Mouse (Mus musculus): ENCODE data around the gene Brsk2. TPM values are rescaled to one million over a fixed set of nuclear protein-coding genes. Genes with fewer than 3 reads are reported as not detected.

The Brsk2 gene
- polyA plus RNA-seq, 1 experiment from 2014 or later = 0.21 TPM

DNA sequence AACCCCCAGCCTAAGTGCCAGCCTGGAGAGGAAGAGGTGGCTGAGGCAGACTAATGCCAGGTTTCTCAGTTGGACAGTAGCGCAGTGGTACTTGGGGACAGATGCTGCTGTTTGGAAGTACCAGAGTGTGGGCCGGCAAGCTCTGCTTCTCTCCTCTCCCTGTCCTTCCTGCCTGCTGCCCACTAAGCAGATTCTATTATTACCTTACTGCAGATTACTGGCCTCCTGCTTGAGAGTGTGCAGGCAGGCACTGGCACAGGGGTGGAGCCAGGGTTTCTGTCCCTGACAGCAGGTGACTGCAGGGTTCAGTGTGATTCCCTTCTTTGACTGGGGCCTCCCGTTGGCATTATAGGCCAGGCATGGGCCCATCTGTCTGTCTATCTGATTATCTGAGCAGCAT is 11.9 kb downstream of the Brsk2 start:
- no peaks in the 10 kb centered on the region for H3K9me3 ChIP-seq (replicated peaks; ENCODE audit: control insufficient read depth, low read length)
- no peak overlapping the region for H3K27ac ChIP-seq (ENCODE audit: low read length)
- H3K27me3 ChIP-seq (ENCODE audit: control insufficient read depth, insufficient read depth, low read depth, low read length) = no peaks in the 10 kb centered on the region
- no peaks in the 10 kb centered on the region for H3K4me1 ChIP-seq (ENCODE audit: control insufficient read depth, low read depth, low read length)
- H3K36me3 ChIP-seq (ENCODE audit: control insufficient read depth, insufficient read depth) = no peaks in the 10 kb centered on the region
- no peak overlapping the region for H3K4me3 ChIP-seq (ENCODE audit: low read depth, low read length)
- 70% methylated on average over 3 of the region's 3 CpGs for WGBS (ENCODE audit: insufficient replicate concordance)
- no peak for ATAC-seq (ENCODE audit: low read depth)
- no peak overlapping the region for H3K9ac ChIP-seq (ENCODE audit: low read depth, low read length)
- no peak overlapping the region for H3K4me2 ChIP-seq (ENCODE audit: low read depth, low read length)

DNA sequence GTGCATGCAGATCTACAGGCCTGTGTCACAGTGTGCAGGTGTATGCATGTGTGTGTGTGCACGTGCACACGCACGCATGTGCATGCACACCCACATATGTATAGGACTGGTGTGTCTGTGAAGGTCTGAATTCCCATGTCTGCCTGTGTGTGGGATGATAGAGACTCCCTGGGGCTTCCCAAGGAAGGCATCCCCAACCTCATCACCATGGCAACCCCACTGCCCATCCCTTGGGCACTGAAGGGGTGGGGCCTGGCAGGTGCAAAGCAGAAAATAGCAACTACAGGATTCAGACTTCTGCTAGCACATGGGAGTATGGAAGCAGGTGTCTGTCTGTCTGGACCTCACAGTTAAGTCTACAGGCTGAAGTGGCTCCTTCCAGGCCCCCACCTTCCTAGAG is 13.0 kb downstream of the Brsk2 start:
- Histone ChIP-seq H3K4me3 (ENCODE audit: low read depth, low read length) (no peak overlapping the region), H3K4me2 (ENCODE audit: low read depth, low read length) (no peak overlapping the region), H3K27ac (ENCODE audit: low read length) (no peak overlapping the region), H3K36me3 (ENCODE audit: control insufficient read depth, insufficient read depth) (no peaks in the 10 kb centered on the region), H3K4me1 (ENCODE audit: control insufficient read depth, low read depth, low read length) (no peaks in the 10 kb centered on the region), H3K27me3 (ENCODE audit: control insufficient read depth, insufficient read depth, low read depth, low read length) (no peaks in the 10 kb centered on the region), H3K9me3 (replicated peaks; ENCODE audit: control insufficient read depth, low read length) (no peaks in the 10 kb centered on the region), H3K9ac (ENCODE audit: low read depth, low read length) (no peak overlapping the region)
- 82% methylated on average over 3 of the region's 3 CpGs for WGBS (ENCODE audit: insufficient replicate concordance)
- ATAC-seq (ENCODE audit: low read depth) = no peak

DNA sequence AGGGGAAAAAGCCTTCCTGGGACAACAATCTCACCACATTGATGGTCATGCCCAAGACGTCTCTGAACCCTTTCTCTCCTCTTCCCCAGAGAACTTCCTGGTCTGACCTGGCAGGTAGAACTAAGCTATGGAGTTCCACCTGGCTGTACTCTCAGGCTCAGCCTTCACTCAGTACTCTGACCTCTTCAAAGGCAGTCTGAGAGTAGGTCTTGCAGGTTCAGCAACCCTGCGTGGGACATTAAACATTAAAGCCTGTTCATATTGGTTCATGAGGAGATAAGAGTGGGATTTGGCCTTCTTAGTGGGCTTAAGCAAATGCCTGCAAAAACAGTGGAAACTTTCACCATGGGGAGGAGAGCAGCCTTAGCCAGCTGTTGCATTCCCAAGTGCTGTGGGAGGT is 16.7 kb downstream of the Brsk2 start:
- no peak for ATAC-seq (ENCODE audit: low read depth)
- no peak overlapping the region for H3K4me3 ChIP-seq (ENCODE audit: low read depth, low read length)
- H3K4me1 ChIP-seq (ENCODE audit: control insufficient read depth, low read depth, low read length) = no peaks in the 10 kb centered on the region
- no peak overlapping the region for H3K27ac ChIP-seq (ENCODE audit: low read length)
- no peak overlapping the region for H3K9ac ChIP-seq (ENCODE audit: low read depth, low read length)
- no peaks in the 10 kb centered on the region for H3K27me3 ChIP-seq (ENCODE audit: control insufficient read depth, insufficient read depth, low read depth, low read length)
- no peaks in the 10 kb centered on the region for H3K36me3 ChIP-seq (ENCODE audit: control insufficient read depth, insufficient read depth)
- 50% methylated on average over 2 of the region's 2 CpGs for whole genome bisulfite sequencing (ENCODE audit: insufficient replicate concordance)
- no peak overlapping the region for H3K4me2 ChIP-seq (ENCODE audit: low read depth, low read length)
- H3K9me3 ChIP-seq (replicated peaks; ENCODE audit: control insufficient read depth, low read length) = no peaks in the 10 kb centered on the region

DNA sequence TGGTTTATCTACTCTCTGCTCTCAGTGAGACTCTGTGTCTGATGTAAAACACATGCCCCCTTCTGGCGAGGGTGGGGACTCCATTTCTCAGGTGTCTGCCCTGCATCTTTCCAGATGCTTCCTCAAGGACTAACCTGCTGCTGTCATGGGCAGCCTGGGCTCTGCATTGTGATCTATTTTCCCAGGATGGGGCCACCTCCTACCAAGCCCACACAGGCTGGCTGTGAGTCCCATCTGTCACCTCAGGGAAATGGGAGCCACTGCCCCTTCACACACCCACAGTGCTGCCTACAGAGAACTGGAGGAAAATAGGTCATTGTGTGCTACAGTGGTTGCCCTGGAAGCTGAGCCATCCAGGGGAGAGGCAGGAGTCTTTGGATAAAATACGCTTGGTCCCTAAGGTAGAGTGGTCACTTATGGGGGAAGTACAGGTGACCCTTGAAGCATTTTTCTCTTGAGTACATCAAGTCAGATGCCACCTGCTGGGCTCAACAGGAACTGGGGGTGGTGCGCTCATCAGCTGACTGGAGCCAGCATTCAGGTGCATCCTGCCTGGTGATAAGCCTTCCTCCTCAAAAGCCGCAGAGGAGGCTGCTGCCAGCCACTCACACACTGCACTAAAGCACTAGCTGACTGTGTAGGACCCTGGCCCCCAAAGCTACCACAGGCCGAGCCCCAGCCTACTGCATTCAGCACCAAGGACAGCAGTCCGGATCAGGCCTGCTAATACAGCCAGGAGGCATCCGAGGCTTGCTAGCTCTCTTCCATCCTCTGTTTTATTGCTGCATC is 23.5 kb downstream of the Brsk2 start:
- no peak overlapping the region for H3K4me3 ChIP-seq (ENCODE audit: low read depth, low read length)
- H3K9me3 ChIP-seq (replicated peaks; ENCODE audit: control insufficient read depth, low read length) = no peaks in the 10 kb centered on the region
- 19% methylated on average over 7 of the region's 7 CpGs for WGBS (ENCODE audit: insufficient replicate concordance)
- ATAC-seq (ENCODE audit: low read depth) = no peak
- H3K9ac ChIP-seq (ENCODE audit: low read depth, low read length) = no peak overlapping the region
- no peak overlapping the region for H3K4me2 ChIP-seq (ENCODE audit: low read depth, low read length)
- no peaks in the 10 kb centered on the region for H3K36me3 ChIP-seq (ENCODE audit: control insufficient read depth, insufficient read depth)
- no peak overlapping the region for H3K27ac ChIP-seq (ENCODE audit: low read length)
- H3K27me3 ChIP-seq (ENCODE audit: control insufficient read depth, insufficient read depth, low read depth, low read length) = no peaks in the 10 kb centered on the region
- H3K4me1 ChIP-seq (ENCODE audit: control insufficient read depth, low read depth, low read length) = no peaks in the 10 kb centered on the region

DNA sequence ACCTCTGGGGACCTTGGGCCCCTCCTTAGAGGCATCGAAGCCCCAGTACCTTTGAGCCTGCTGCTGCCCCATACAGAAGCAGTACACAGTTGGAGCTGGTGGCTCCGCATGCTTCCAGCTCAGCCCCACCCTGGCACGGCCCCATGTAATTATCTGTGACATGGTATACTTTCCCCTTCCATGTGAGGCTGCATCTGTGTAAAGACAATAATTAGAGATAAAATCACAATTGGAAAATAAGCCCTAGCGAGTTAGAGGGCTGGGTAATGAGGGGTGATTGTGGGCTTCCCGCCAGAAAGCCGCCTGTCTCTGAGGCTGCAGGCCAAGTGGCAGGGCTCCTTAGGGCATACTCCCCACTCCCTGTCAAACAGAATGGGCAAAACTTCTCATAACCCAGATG is 28.5 kb downstream of the Brsk2 start:
- Histone ChIP-seq H3K4me3 (ENCODE audit: low read depth, low read length) (no peak overlapping the region), H3K9ac (ENCODE audit: low read depth, low read length) (no peak overlapping the region), H3K4me2 (ENCODE audit: low read depth, low read length) (no peak overlapping the region), H3K27me3 (ENCODE audit: control insufficient read depth, insufficient read depth, low read depth, low read length) (no peaks in the 10 kb centered on the region), H3K36me3 (ENCODE audit: control insufficient read depth, insufficient read depth) (no peaks in the 10 kb centered on the region), H3K9me3 (replicated peaks; ENCODE audit: control insufficient read depth, low read length) (no peaks in the 10 kb centered on the region), H3K27ac (ENCODE audit: low read length) (no peak overlapping the region), H3K4me1 (ENCODE audit: control insufficient read depth, low read depth, low read length) (no peaks in the 10 kb centered on the region)
- no peak for ATAC-seq (ENCODE audit: low read depth)
- 59% methylated on average over 6 of the region's 6 CpGs for WGBS (ENCODE audit: insufficient replicate concordance)

DNA sequence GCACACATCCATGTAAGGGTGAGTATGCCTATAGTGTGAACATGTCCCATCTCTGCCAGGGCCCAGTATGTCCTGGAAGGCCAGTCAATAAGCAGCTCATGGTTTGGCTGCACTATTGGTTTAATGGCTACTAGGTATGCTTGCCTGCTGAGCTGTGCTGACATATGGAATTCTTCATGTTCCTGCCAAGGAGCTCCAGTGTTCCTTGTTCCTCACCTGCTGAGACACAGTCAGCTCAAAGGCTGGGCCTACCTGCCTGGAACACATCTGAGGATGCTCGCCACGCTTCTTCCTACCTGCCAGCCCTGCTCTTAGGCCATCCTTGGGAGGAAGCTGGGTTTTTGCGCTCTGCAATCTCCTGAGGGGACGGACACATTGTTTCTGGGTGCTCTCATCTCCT is 29.7 kb downstream of the Brsk2 start:
- Histone ChIP-seq H3K27me3 (ENCODE audit: control insufficient read depth, insufficient read depth, low read depth, low read length) (no peaks in the 10 kb centered on the region), H3K4me3 (ENCODE audit: low read depth, low read length) (no peak overlapping the region), H3K9me3 (replicated peaks; ENCODE audit: control insufficient read depth, low read length) (no peaks in the 10 kb centered on the region), H3K27ac (ENCODE audit: low read length) (no peak overlapping the region), H3K9ac (ENCODE audit: low read depth, low read length) (no peak overlapping the region), H3K36me3 (ENCODE audit: control insufficient read depth, insufficient read depth) (no peaks in the 10 kb centered on the region), H3K4me1 (ENCODE audit: control insufficient read depth, low read depth, low read length) (no peaks in the 10 kb centered on the region), H3K4me2 (ENCODE audit: low read depth, low read length) (no peak overlapping the region)
- no peak for ATAC-seq (ENCODE audit: low read depth)
- WGBS (ENCODE audit: insufficient replicate concordance) = 72% methylated on average over 4 of the region's 4 CpGs

DNA sequence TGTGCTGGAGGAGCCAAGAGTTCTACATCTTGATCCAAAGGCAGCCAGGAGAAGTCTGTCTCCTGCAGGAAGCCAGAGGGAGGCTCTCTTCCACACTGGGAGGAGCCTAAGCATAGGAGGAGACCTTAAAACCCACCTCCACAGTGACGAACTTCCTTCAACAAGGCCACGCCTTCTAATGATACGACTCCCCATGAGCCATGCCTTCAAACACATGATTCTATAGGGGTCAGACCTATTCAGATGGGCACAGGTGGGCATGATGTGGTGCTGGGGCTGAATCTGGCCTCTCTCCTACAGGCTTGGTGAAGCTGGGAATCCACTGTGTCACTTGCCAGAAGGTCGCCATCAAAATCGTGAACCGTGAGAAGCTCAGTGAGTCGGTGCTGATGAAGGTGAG is 31.7 kb downstream of the Brsk2 start:
- no peak overlapping the region for H3K27ac ChIP-seq (ENCODE audit: low read length)
- no peaks in the 10 kb centered on the region for H3K36me3 ChIP-seq (ENCODE audit: control insufficient read depth, insufficient read depth)
- H3K4me3 ChIP-seq (ENCODE audit: low read depth, low read length) = no peak overlapping the region
- H3K9me3 ChIP-seq (replicated peaks; ENCODE audit: control insufficient read depth, low read length) = no peaks in the 10 kb centered on the region
- H3K27me3 ChIP-seq (ENCODE audit: control insufficient read depth, insufficient read depth, low read depth, low read length) = no peaks in the 10 kb centered on the region
- no peak overlapping the region for H3K9ac ChIP-seq (ENCODE audit: low read depth, low read length)
- no peak overlapping the region for H3K4me2 ChIP-seq (ENCODE audit: low read depth, low read length)
- 70% methylated on average over 7 of the region's 7 CpGs for WGBS (ENCODE audit: insufficient replicate concordance)
- H3K4me1 ChIP-seq (ENCODE audit: control insufficient read depth, low read depth, low read length) = no peaks in the 10 kb centered on the region
- ATAC-seq (ENCODE audit: low read depth) = no peak

DNA sequence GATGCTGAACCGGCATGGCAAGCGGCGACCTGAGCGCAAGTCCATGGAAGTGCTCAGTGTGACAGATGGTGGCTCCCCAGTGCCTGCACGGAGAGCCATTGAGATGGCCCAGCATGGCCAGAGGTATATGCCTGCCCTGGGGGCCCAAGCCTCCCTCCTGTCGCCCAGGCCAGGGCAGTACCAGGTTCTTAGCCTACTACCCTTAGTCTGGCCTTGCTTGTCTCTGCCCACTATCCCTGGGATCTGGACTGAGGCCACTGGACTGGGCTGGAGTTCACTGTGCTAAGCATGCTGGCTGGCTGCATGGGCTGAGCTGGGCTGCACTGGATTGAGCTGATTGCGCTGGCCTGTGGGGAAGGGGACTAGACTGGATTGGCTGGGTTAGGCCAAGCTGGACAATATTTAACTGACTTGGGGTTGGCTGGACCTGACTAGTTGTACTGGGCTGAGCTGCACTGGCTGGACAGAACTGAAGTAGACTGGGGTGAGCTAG is 38.8 kb downstream of the Brsk2 start:
- no peak overlapping the region for H3K9ac ChIP-seq (ENCODE audit: low read depth, low read length)
- WGBS (ENCODE audit: insufficient replicate concordance) = 70% methylated on average over 7 of the region's 7 CpGs
- peak; percentile 72 for ATAC-seq (ENCODE audit: low read depth)

DNA sequence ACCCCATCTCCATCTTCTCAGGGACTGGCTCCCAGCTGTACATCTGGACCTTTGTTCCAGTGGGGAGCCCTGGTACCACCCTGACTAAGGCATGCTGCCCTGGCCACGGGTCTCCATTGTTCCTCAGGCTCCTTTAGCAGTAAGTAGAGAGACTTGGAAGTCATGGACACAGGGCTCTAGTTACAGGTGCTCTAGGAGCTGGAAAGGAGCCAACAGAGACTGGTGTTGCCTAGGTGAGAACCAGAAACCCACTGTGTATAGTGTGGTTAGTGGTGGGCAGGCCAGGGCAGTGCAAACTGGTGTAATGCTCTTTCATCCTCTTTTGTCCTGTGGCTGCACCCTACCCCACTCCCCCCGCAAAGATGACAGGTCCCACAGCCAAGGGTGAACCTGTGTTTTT is 41.6 kb downstream of the Brsk2 start:
- H3K27ac ChIP-seq (ENCODE audit: low read length) = no peak overlapping the region
- H3K36me3 ChIP-seq (ENCODE audit: control insufficient read depth, insufficient read depth) = no peaks in the 10 kb centered on the region
- WGBS (ENCODE audit: insufficient replicate concordance) = 63% methylated on average over 2 of the region's 2 CpGs
- H3K9me3 ChIP-seq (replicated peaks; ENCODE audit: control insufficient read depth, low read length) = no peaks in the 10 kb centered on the region
- H3K9ac ChIP-seq (ENCODE audit: low read depth, low read length) = no peak overlapping the region
- no peak overlapping the region for H3K4me3 ChIP-seq (ENCODE audit: low read depth, low read length)
- no peaks in the 10 kb centered on the region for H3K27me3 ChIP-seq (ENCODE audit: control insufficient read depth, insufficient read depth, low read depth, low read length)
- no peaks in the 10 kb centered on the region for H3K4me1 ChIP-seq (ENCODE audit: control insufficient read depth, low read depth, low read length)
- ATAC-seq (ENCODE audit: low read depth) = no peak
- no peak overlapping the region for H3K4me2 ChIP-seq (ENCODE audit: low read depth, low read length)

More for the DNA sequence above, 38.8 kb downstream of the Brsk2 start:
- no peaks in the 10 kb centered on the region for H3K36me3 ChIP-seq (ENCODE audit: control insufficient read depth, insufficient read depth)
- no peak overlapping the region for H3K27ac ChIP-seq (ENCODE audit: low read length)
- no peaks in the 10 kb centered on the region for H3K9me3 ChIP-seq (replicated peaks; ENCODE audit: control insufficient read depth, low read length)
- no peaks in the 10 kb centered on the region for H3K27me3 ChIP-seq (ENCODE audit: control insufficient read depth, insufficient read depth, low read depth, low read length)
- no peaks in the 10 kb centered on the region for H3K4me1 ChIP-seq (ENCODE audit: control insufficient read depth, low read depth, low read length)
- H3K4me2 ChIP-seq (ENCODE audit: low read depth, low read length) = no peak overlapping the region
- no peak overlapping the region for H3K4me3 ChIP-seq (ENCODE audit: low read depth, low read length)
